In genomic region chr2:150675525-150675924, GRCm38 (mm10) we compare ENCODE assay signal across 19 mouse cellular contexts. TPM values are rescaled to one million over a fixed set of nuclear protein-coding genes. Genes with fewer than 3 reads are reported as not detected.
A peak's percentile ranks its signal among the peaks of the same experiment; 100 is the strongest.
DNase-seq lines count a peak whose midpoint lies in the region; ATAC-seq and TF ChIP-seq lines count a peak whose summit lies in the region.
"Had no signal": no experiment of that assay in that cellular context is flagged by ENCODE, and none has a peak within 500 bp of the region (broad histone marks: within the 10 kb centered on the region; RNA-seq: fewer than 3 reads in every experiment).

No protein-coding gene starts in this region.

- 26% methylated on average over 1 of the region's 1 CpGs for WGBS in liver, embryonic 14.5 days (ENCODE audit: insufficient replicate concordance)
- 23% methylated on average over 1 of the region's 1 CpGs for WGBS in liver, embryonic 12.5 days (ENCODE audit: insufficient replicate concordance)

- DNase-seq in liver, embryonic 14.5 days (ENCODE audit: low read depth in 3 of 3, low spot score in 3 of 3) = no peak
- peak; percentile 43 for DNase-seq in A20 (ENCODE audit: low read depth, low spot score)
- DNase-seq in CH12.LX (ENCODE audit: extremely low read depth) = peak; percentile 31
- DNase-seq in induced T-regulatory cell, adult 2 months (ENCODE audit: low read depth) = peak; percentile 51
- no peak for DNase-seq in layer of hippocampus, adult 2 months (ENCODE audit: low spot score in 2 of 2)
- DNase-seq in right cerebral cortex, postnatal 14 days = no peak
- DNase-seq in B cell, adult 2 months = no peak

- TF ChIP-seq POLR2A in CH12.LX (IDR thresholded peaks at IDR 0.05; ENCODE audit: low read depth, low read length) = no peak

- H3K4me2 ChIP-seq in liver, embryonic 14.5 days (ENCODE audit: low read depth) = no peak overlapping the region
- H3K4me2 ChIP-seq in liver, embryonic 12.5 days = no peak overlapping the region
- H3K4me2 ChIP-seq in CH12.LX (ENCODE audit: insufficient read depth, low read depth, poor library complexity, severe bottlenecking) = peak overlapping the region; percentile 24; the same call in 1 of the 2 replicates
- H3K4me2 ChIP-seq: embryonic facial prominence, embryonic 12.5 days; heart, embryonic 15.5 days had no signal

- H3K4me1 ChIP-seq in liver, embryonic 14.5 days (replicated peaks; ENCODE audit: control insufficient read depth in 2 of 2, insufficient read depth in 2 of 2, low read length in 1 of 2) = peaks cover 0 to 8% of the 10 kb centered on the region in 2 experiments; a peak in 2 of 4 replicates
- H3K4me1 ChIP-seq in liver, embryonic 12.5 days = peaks cover 11% of the 10 kb centered on the region; the same call in 1 of the 2 replicates
- H3K4me1 ChIP-seq in CH12.LX (ENCODE audit: control insufficient read depth in 1 of 2, insufficient read depth in 2 of 2) = peaks cover 8 to 47% of the 10 kb centered on the region in 2 experiments
- H3K4me1 ChIP-seq: embryonic facial prominence, embryonic 12.5 days; heart, embryonic 15.5 days had no signal

- peak; percentile 11 for TF ChIP-seq RAD21 in CH12.LX (IDR thresholded peaks at IDR 0.05; ENCODE audit: low read depth, low read length)

- peak; percentile 29; the same call in 1 of the 2 replicates for TF ChIP-seq CTCF in liver, embryonic 14.5 days (IDR thresholded peaks at IDR 0.05; ENCODE audit: low read depth)
- TF ChIP-seq CTCF in CH12.LX (conservative IDR thresholded peaks at IDR 0.05 in 1 of 2, IDR thresholded peaks at IDR 0.05 in 1 of 2; ENCODE audit: low read depth in 2 of 2, low read length in 2 of 2) = peak in 1 of 2 experiments; percentile 54; a peak in 2 of 4 replicates
- TF ChIP-seq CTCF in layer of hippocampus, adult 2 months (conservative IDR thresholded peaks at IDR 0.05) = no peak

- no peak overlapping the region for H3K4me3 ChIP-seq in liver, embryonic 14.5 days (ENCODE audit: insufficient read depth in 1 of 2, low read depth in 2 of 2, low read length in 2 of 2)
- no peak overlapping the region for H3K4me3 ChIP-seq in liver, embryonic 12.5 days
- no peak overlapping the region for H3K4me3 ChIP-seq in CH12.LX (replicated peaks in 1 of 3; ENCODE audit: low read depth in 2 of 3, low read length in 2 of 3, poor library complexity in 1 of 3)
- H3K4me3 ChIP-seq in layer of hippocampus, adult 2 months = no peak overlapping the region
- H3K4me3 ChIP-seq: embryonic facial prominence, embryonic 12.5 days; gastrocnemius, adult 2 months; heart, adult 2 months; heart, embryonic 15.5 days; megakaryocyte, embryonic 14.5 days had no signal

- no peak overlapping the region for H3K9ac ChIP-seq in liver, embryonic 14.5 days (replicated peaks)
- no peak overlapping the region for H3K9ac ChIP-seq in liver, embryonic 12.5 days
- H3K9ac ChIP-seq in CH12.LX (ENCODE audit: insufficient read depth, low read depth) = no peak overlapping the region
- H3K9ac ChIP-seq: embryonic facial prominence, embryonic 12.5 days; forebrain, postnatal 0 days; heart, embryonic 15.5 days had no signal

- no peaks in the 10 kb centered on the region for H3K36me3 ChIP-seq in liver, embryonic 14.5 days (replicated peaks; ENCODE audit: control insufficient read depth, insufficient read depth, low read depth)
- no peaks in the 10 kb centered on the region for H3K36me3 ChIP-seq in liver, embryonic 12.5 days
- H3K36me3 ChIP-seq in CH12.LX (replicated peaks in 1 of 2; ENCODE audit: control insufficient read depth in 1 of 2, insufficient read depth in 1 of 2, low read length in 1 of 2) = no peaks in the 10 kb centered on the region
- H3K36me3 ChIP-seq: embryonic facial prominence, embryonic 12.5 days; heart, embryonic 15.5 days had no signal

- H3K79me2 ChIP-seq in CH12.LX (replicated peaks; ENCODE audit: control insufficient read depth, extremely low read depth, insufficient read depth, poor library complexity, severe bottlenecking) = no peaks in the 10 kb centered on the region

- no peak for TF ChIP-seq EP300 in liver, embryonic 14.5 days (IDR thresholded peaks at IDR 0.05; ENCODE audit: low read depth)
- TF ChIP-seq EP300 in CH12.LX (IDR thresholded peaks at IDR 0.05; ENCODE audit: low read length) = no peak

- no peak overlapping the region for H3K27ac ChIP-seq in liver, embryonic 14.5 days
- H3K27ac ChIP-seq in liver, embryonic 12.5 days = no peak overlapping the region
- H3K27ac ChIP-seq in CH12.LX (ENCODE audit: insufficient read depth, low read depth) = no peak overlapping the region
- no peak overlapping the region for H3K27ac ChIP-seq in layer of hippocampus, adult 2 months
- H3K27ac ChIP-seq: embryonic facial prominence, embryonic 12.5 days; gastrocnemius, adult 2 months; heart, adult 2 months; heart, embryonic 15.5 days had no signal

- H3K9me3 ChIP-seq in liver, embryonic 14.5 days (ENCODE audit: control insufficient read depth, low read length) = no peaks in the 10 kb centered on the region
- H3K9me3 ChIP-seq in liver, embryonic 12.5 days (replicated peaks) = no peaks in the 10 kb centered on the region
- no peaks in the 10 kb centered on the region for H3K9me3 ChIP-seq in CH12.LX (replicated peaks; ENCODE audit: low read length)
- H3K9me3 ChIP-seq: embryonic facial prominence, embryonic 12.5 days; heart, embryonic 15.5 days; megakaryocyte, embryonic 14.5 days had no signal

- ATAC-seq in liver, embryonic 14.5 days (ENCODE audit: insufficient read depth) = no peak
- ATAC-seq in liver, embryonic 12.5 days = no peak

- dilution Hi-C loops in CH12.LX (cut with MboI; ENCODE audit: extremely low pct_ligation_motif_present, extremely low pct_unique_long_range_greater_than_20kb, low sequenced_read_pairs) = no loop called here

- in situ Hi-C loops in CH12.LX (cut with MboI; ENCODE audit: low pct_ligation_motif_present, low pct_unique_long_range_greater_than_20kb, low sequenced_read_pairs) = no loop called here

- H3K27me3 ChIP-seq in liver, embryonic 14.5 days (ENCODE audit: control insufficient read depth, insufficient read depth, low read length) = no peaks in the 10 kb centered on the region
- peaks cover 8% of the 10 kb centered on the region for H3K27me3 ChIP-seq in liver, embryonic 12.5 days (replicated peaks)
- H3K27me3 ChIP-seq in CH12.LX (replicated peaks) = no peaks in the 10 kb centered on the region
- H3K27me3 ChIP-seq: embryonic facial prominence, embryonic 12.5 days; heart, embryonic 15.5 days had no signal

TF ChIP-seq in CH12.LX, 34 proteins besides CTCF, POLR2A, EP300 and RAD21:
- TF ChIP-seq SMC3 (IDR thresholded peaks at IDR 0.05; ENCODE audit: low read depth, low read length) = peak; percentile 40
- peak; percentile 34; the same call in 1 of the 2 replicates for TF ChIP-seq MYC (IDR thresholded peaks at IDR 0.05; ENCODE audit: low read depth, low read length)
- no peak for TF ChIP-seq E2F4 (IDR thresholded peaks at IDR 0.05; ENCODE audit: insufficient replicate concordance, low read depth, low read length)

RNA-seq across cellular contexts. Expression of gene Acss1, which starts 7.2 kb away (rescaled TPM):
- 30.4 and 34.1 TPM in 2 replicates for polyA plus RNA-seq in liver, embryonic 14.5 days (2012; rRNA removed)
- 30.3 and 38.7 TPM in 2 replicates for polyA plus RNA-seq in liver, embryonic 14.5 days (2014; fragmentation: Nextera tagmentation; extraction: Ambion mirVana)
- polyA plus RNA-seq in liver, embryonic 12.5 days (2016; fragmentation: Nextera tagmentation; extraction: Ambion mirVana) = 47.4 and 53.8 TPM in 2 replicates
- 1.7 and 1.9 TPM in 2 replicates for total RNA-seq in CH12.LX (2012; rRNA removed)
- total RNA-seq in CH12.LX (2014; rRNA removed) = 0.35 and 0.39 TPM in 2 replicates
- 0.44 and 0.76 TPM in 2 replicates for polyA plus RNA-seq in CH12.LX (2012; ENCODE audit: insufficient read length, low read depth)
- 10 to 100 TPM; 26.4 to 26.8 TPM for total RNA-seq in layer of hippocampus, adult 2 months (2021)

RNA-seq across cellular contexts. Expression of gene Vsx1, which starts 13.6 kb away (rescaled TPM):
- not detected in 2 replicates for polyA plus RNA-seq in liver, embryonic 14.5 days (2012; rRNA removed)
- not detected in 2 replicates for polyA plus RNA-seq in liver, embryonic 14.5 days (2014; fragmentation: Nextera tagmentation; extraction: Ambion mirVana)
- not detected in 2 replicates for polyA plus RNA-seq in liver, embryonic 12.5 days (2016; fragmentation: Nextera tagmentation; extraction: Ambion mirVana)
- total RNA-seq in CH12.LX (2012; rRNA removed) (not detected in 2 replicates), CH12.LX (2014; rRNA removed) (not detected in 2 replicates)
- polyA plus RNA-seq in CH12.LX (2012; ENCODE audit: insufficient read length, low read depth) = not detected in 2 replicates
- total RNA-seq in layer of hippocampus, adult 2 months (2021) = under 1 TPM in 1 of 2 experiments, not detected in 1; 0.12 TPM
- total RNA-seq: adrenal gland, postnatal 10 days; common myeloid progenitor, adult 5-6 weeks; forebrain, postnatal 0 days; gastrocnemius, adult 2 months had no signal
- polyA plus RNA-seq: embryonic facial prominence, embryonic 12.5 days; heart, adult 2 months; heart, embryonic 15.5 days; intestine, embryonic 16.5 days; lung, embryonic 16.5 days; testis, adult 2 months had no signal

Comparison
In these comparisons a context has a peak if more than half of its experiments do, and no peak if none do; other contexts are left out.
1. DNase-seq: peak in A20 (single experiment), CH12.LX (single experiment) and induced T-regulatory cell, adult 2 months (single experiment); none in liver, embryonic 14.5 days (0 of 3), layer of hippocampus, adult 2 months (0 of 2), right cerebral cortex, postnatal 14 days (single experiment) and B cell, adult 2 months (0 of 2).
2. RNA of gene Acss1, which starts 7.2 kb away (polyA plus RNA-seq): 47.4 to 53.8 TPM in liver, embryonic 12.5 days and 30.3 to 38.7 TPM in liver, embryonic 14.5 days; 0.44 to 0.76 TPM in CH12.LX; every median in the first group is over 10 times any median in the second.